Mouse (Mus musculus): ENCODE data around the gene Rassf4.

DNA sequence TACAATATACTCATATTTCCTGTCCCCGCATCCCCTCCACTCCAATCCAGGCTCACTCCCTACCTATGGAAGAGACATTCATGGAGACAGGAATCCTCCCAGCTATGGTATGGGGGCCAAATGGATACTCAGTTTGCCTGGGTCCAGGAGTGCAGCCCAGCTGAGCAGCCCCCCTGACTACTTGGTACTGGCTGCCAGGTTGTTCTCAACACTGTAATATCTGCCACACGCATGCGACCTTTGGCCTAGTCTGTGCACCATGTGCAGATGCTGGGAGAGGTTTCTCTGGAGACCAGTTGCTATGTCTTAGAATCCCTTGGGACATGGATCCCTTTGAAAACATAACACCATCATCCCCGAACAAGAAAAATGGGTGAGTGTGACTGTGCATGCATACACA is 2.0 kb downstream of the Rassf4 start:
- TF ChIP-seq GATA1 (IDR thresholded peaks at IDR 0.05; ENCODE audit: low read length) (no peak), TAL1 (IDR thresholded peaks at IDR 0.05; ENCODE audit: low read length) (no peak)

All from erythroblast, embryonic 14.5 days (primary cell).